Mouse (Mus musculus): ENCODE measurements around the gene Eno1.

DNA sequence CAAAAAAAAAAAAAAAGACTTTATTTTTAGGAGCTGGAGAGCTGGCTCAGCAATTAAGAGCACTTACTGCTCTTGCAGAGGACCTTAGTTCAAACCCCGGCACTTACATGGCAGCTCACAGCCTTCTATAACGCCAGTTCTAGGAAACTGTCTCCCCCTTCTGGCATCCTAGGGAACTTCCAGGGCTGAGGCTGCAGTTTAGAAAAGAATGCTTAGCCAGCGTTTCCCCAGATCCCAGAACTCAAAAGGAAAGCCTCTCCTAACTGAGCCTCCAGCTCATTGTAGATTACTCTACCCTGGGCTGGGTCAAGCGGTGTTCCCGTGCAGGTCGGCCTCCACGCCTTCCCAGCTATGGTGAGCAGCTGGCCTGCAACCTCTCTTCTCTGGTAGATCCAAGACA is 28.4 kb downstream of the Eno1 start:
- TF ChIP-seq POLR2A (IDR thresholded peaks at IDR 0.05; ENCODE audit: low read depth, low read length) (no peak), CTCF (IDR thresholded peaks at IDR 0.05; ENCODE audit: borderline replicate concordance, insufficient read depth, low read length) (no peak)
